Mouse (Mus musculus): ENCODE results near the gene Sf3a3. TPM values are rescaled to one million over a fixed set of nuclear protein-coding genes. Genes with fewer than 3 reads are reported as not detected.

Gene Sf3a3
- polyA plus RNA-seq, 1 experiment from 2014 or later = 63.5 TPM

DNA sequence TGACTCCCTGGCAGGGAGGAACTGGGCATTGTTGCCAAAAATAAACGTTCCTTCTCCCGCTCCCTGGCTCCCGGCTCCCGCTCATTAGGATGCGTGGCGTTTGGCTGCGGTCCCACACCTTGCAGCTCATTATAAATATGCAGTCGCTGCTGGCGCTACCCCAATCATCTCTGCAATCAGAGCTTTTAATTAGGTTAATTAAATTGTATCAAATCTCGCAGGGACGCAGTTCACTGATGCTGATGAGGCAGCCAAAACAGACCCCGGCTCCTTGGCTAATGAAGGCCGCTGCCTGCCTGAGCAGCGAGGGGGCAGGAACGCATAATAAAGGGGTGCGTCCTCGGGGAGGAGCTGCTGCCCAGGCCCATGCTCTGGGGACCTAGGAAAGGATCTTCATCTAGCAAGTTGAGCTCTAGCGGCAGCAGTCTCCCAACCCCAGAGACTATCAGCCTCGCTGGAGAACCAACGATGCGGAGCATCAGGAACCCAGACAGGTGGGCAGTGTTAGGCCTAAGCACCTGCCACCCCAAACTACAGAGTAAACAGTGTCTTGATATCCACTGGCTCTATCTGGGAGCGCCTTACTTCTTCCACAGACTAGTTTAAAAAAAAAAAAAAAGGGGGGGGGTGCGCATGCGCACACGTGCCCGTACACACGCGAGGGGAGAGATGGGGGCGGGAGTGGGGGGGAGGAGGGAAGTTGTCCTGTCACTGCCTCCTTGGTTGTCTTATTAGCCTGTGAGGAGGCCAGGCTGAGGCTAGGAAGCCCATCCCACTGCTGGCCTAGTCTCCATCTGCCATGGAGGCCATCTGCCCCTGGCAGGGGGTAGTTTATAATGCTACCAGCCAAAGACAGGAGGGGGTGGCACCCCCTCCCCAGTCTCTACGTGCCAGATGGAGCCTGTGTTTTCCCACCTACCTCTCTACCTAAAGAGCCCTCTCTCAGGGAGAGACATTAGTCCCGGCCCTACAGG, 41.9 kb upstream of the Sf3a3 start:
- ATAC-seq (ENCODE audit: low FRiP score, low TSS enrichment) (no peak), DNase-seq (ENCODE audit: low spot score) (no peak)
- no peaks in the 10 kb centered on the region for H3K9me3 ChIP-seq (ENCODE audit: control insufficient read depth, low read length)
- H3K27me3 ChIP-seq (ENCODE audit: control insufficient read depth, insufficient read depth, low read length) = 0 out of 2 replicates have a peak, but pooled peaks cover 2% of the 10 kb centered on the region
- H3K9ac ChIP-seq (ENCODE audit: low read length) = no peak overlapping the region
- peak overlapping the region; percentile 8; the same call in 1 of the 2 replicates for H3K4me2 ChIP-seq (replicated peaks; ENCODE audit: low read depth)
- H3K36me3 ChIP-seq (ENCODE audit: control insufficient read depth, insufficient read depth, low read length) = peaks cover 8% of the 10 kb centered on the region; the same call in 1 of the 2 replicates
- 10% methylated on average over 29 of the region's 31 CpGs for WGBS
- TF ChIP-seq CTCF (IDR thresholded peaks at IDR 0.05; ENCODE audit: low read depth) (no peak), EP300 (optimal IDR thresholded peaks at IDR 0.05) (no peak)
- H3K4me3 ChIP-seq (ENCODE audit: low read depth, low read length) = peak overlapping the region; percentile 6; the same call in 1 of the 2 replicates
- no peak overlapping the region for H3K27ac ChIP-seq (replicated peaks)
- 0 out of 2 replicates have a peak, but pooled peaks cover 2% of the 10 kb centered on the region for H3K4me1 ChIP-seq (replicated peaks; ENCODE audit: control insufficient read depth, insufficient read depth)

DNA sequence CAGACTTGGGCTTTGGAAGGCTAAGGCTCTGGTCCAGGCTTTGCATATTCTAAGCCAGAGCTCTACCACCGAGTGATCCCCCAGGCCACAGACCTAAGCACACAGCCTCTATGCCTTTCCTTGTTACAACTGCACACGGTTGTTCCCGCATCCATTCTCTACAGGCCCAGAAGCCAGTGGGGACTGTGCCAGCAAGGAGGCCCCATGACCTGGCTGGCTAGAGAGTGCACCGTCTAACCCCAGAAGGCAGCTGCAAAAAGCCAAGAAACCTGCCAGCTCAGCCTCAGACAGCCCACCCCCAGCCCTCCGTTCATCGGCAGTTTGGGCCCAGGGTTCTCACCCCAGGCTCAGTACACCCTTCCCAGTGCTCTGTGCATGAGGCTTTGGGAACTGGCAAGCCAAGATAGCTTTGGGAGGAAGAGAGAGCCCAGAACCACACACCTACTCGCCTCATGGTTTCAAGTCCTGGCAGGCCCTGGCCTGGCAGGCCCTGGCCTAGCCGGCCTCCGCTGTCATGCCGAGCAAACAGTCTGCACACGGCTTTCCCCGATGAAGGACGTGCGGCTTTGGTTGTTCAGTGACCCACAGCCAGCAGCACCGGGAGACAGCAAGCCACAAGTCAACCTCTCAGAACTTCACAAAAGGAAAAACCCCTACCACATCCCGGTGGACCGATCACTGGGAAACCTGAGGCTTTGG, 40.1 kb upstream of the Sf3a3 start:
- Histone ChIP-seq H3K4me1 (replicated peaks; ENCODE audit: control insufficient read depth, insufficient read depth) (0 out of 2 replicates have a peak, but pooled peaks cover 2% of the 10 kb centered on the region), H3K36me3 (ENCODE audit: control insufficient read depth, insufficient read depth, low read length) (peaks cover 17% of the 10 kb centered on the region; the same call in 1 of the 2 replicates), H3K27me3 (ENCODE audit: control insufficient read depth, insufficient read depth, low read length) (0 out of 2 replicates have a peak, but pooled peaks cover 2% of the 10 kb centered on the region), H3K27ac (replicated peaks) (no peak overlapping the region), H3K4me3 (ENCODE audit: low read depth, low read length) (no peak overlapping the region), H3K4me2 (replicated peaks; ENCODE audit: low read depth) (no peak overlapping the region), H3K9me3 (ENCODE audit: control insufficient read depth, low read length) (no peaks in the 10 kb centered on the region), H3K9ac (ENCODE audit: low read length) (no peak overlapping the region)
- TF ChIP-seq EP300 (optimal IDR thresholded peaks at IDR 0.05) (no peak), CTCF (IDR thresholded peaks at IDR 0.05; ENCODE audit: low read depth) (no peak)
- DNase-seq (ENCODE audit: low spot score) = no peak
- 61% methylated on average over 17 of the region's 17 CpGs for WGBS
- ATAC-seq (ENCODE audit: low FRiP score, low TSS enrichment) = no peak

DNA sequence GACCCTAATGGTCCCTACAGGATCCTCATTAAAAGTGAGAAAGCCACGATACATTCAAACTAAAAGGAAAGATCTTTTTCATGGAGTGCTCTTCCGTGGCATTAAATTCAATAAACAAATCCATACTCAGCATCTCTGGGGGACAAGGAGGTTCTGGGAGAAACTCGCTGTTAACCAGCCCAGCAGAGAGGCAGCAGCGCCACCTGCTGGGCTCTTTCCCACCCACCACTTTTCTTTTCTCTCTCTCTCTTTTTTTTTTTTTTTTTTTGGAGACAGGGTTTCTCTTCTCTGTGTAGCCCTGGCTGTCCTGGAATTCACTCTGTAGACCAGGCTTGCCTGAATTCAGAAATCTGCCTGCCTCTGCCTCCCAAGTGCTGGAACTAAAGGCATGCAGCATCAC, 39.5 kb upstream of the Sf3a3 start:
- Histone ChIP-seq H3K27me3 (ENCODE audit: control insufficient read depth, insufficient read depth, low read length) (0 out of 2 replicates have a peak, but pooled peaks cover 2% of the 10 kb centered on the region), H3K4me2 (replicated peaks; ENCODE audit: low read depth) (no peak overlapping the region), H3K27ac (replicated peaks) (no peak overlapping the region), H3K36me3 (ENCODE audit: control insufficient read depth, insufficient read depth, low read length) (peaks cover 22% of the 10 kb centered on the region; the same call in 1 of the 2 replicates), H3K4me3 (ENCODE audit: low read depth, low read length) (no peak overlapping the region), H3K9me3 (ENCODE audit: control insufficient read depth, low read length) (no peaks in the 10 kb centered on the region), H3K4me1 (replicated peaks; ENCODE audit: control insufficient read depth, insufficient read depth) (0 out of 2 replicates have a peak, but pooled peaks cover 2% of the 10 kb centered on the region), H3K9ac (ENCODE audit: low read length) (no peak overlapping the region)
- TF ChIP-seq CTCF (IDR thresholded peaks at IDR 0.05; ENCODE audit: low read depth) (peak; percentile 88), EP300 (optimal IDR thresholded peaks at IDR 0.05) (no peak)
- DNase-seq (ENCODE audit: low spot score) = peak; percentile 66
- 3% methylated on average over 4 of the region's 4 CpGs for WGBS
- no peak for ATAC-seq (ENCODE audit: low FRiP score, low TSS enrichment)

GRCm38 (mm10) chr4:124675958-124676357, 38.6 kb upstream of the Sf3a3 start:
- Histone ChIP-seq H3K4me3 (ENCODE audit: low read depth, low read length) (no peak overlapping the region), H3K9ac (ENCODE audit: low read length) (no peak overlapping the region), H3K27ac (replicated peaks) (no peak overlapping the region), H3K36me3 (ENCODE audit: control insufficient read depth, insufficient read depth, low read length) (peaks cover 26% of the 10 kb centered on the region; the same call in 1 of the 2 replicates), H3K4me1 (replicated peaks; ENCODE audit: control insufficient read depth, insufficient read depth) (0 out of 2 replicates have a peak, but pooled peaks cover 2% of the 10 kb centered on the region), H3K9me3 (ENCODE audit: control insufficient read depth, low read length) (no peaks in the 10 kb centered on the region), H3K27me3 (ENCODE audit: control insufficient read depth, insufficient read depth, low read length) (0 out of 2 replicates have a peak, but pooled peaks cover 2% of the 10 kb centered on the region), H3K4me2 (replicated peaks; ENCODE audit: low read depth) (no peak overlapping the region)
- 79% methylated on average over 6 of the region's 6 CpGs for WGBS
- ATAC-seq (ENCODE audit: low FRiP score, low TSS enrichment) = no peak
- no peak for TF ChIP-seq EP300 (optimal IDR thresholded peaks at IDR 0.05)
- no peak for TF ChIP-seq CTCF (IDR thresholded peaks at IDR 0.05; ENCODE audit: low read depth)
- DNase-seq (ENCODE audit: low spot score) = no peak

GRCm38 (mm10) chr4:124682270-124682669, 32.3 kb upstream of the Sf3a3 start:
- no peaks in the 10 kb centered on the region for H3K27me3 ChIP-seq (ENCODE audit: control insufficient read depth, insufficient read depth, low read length)
- DNase-seq (ENCODE audit: low spot score) (no peak), ATAC-seq (ENCODE audit: low FRiP score, low TSS enrichment) (no peak)
- H3K4me1 ChIP-seq (replicated peaks; ENCODE audit: control insufficient read depth, insufficient read depth) = no peaks in the 10 kb centered on the region
- WGBS = 45% methylated on average over 7 of the region's 7 CpGs
- peaks cover 35% of the 10 kb centered on the region for H3K36me3 ChIP-seq (ENCODE audit: control insufficient read depth, insufficient read depth, low read length)
- H3K4me3 ChIP-seq (ENCODE audit: low read depth, low read length) = no peak overlapping the region
- no peaks in the 10 kb centered on the region for H3K9me3 ChIP-seq (ENCODE audit: control insufficient read depth, low read length)
- no peak overlapping the region for H3K4me2 ChIP-seq (replicated peaks; ENCODE audit: low read depth)
- peak; percentile 77 for TF ChIP-seq CTCF (IDR thresholded peaks at IDR 0.05; ENCODE audit: low read depth)
- TF ChIP-seq EP300 (optimal IDR thresholded peaks at IDR 0.05) = no peak
- no peak overlapping the region for H3K9ac ChIP-seq (ENCODE audit: low read length)
- no peak overlapping the region for H3K27ac ChIP-seq (replicated peaks)
